Mouse (Mus musculus) MEL (cell line): ENCODE results near the gene Sgca. TPM values are rescaled to one million over a fixed set of nuclear protein-coding genes. Genes with fewer than 3 reads are reported as not detected.

ENCODE experiments used
- DNase-seq: peaks from one replicate; pipeline ENCODE4 v3.0.0; 2011; ENCODE audit warnings: low read depth, low spot score
- H3K27ac ChIP-seq: 2 replicates; pipeline ENCODE4 v1.5.1; 2012; ENCODE audit warnings: low read depth, mild to moderate bottlenecking, control low read depth, low read length, moderate library complexity; ENCODE audit not compliant: control insufficient read depth
- H3K27me3 ChIP-seq, 2 experiments: fragments of 150-350 bp in 1 of 2; sonication (generic) in 1 of 2; 2 replicates each; pipeline ENCODE4 v1.6.1; 2012; ENCODE audit warnings: low read length in 2 of 2, mild to moderate bottlenecking in 2 of 2, improper control_type of control experiment in 1 of 2, moderate library complexity in 1 of 2; ENCODE audit not compliant: insufficient read depth in 2 of 2, control insufficient read depth in 1 of 2
- H3K36me3 ChIP-seq, 2 experiments: 2 replicates each; pipeline ENCODE4 v1.6.1; 2012 to 2014; ENCODE audit warnings: low read length in 2 of 2, improper control_type of control experiment in 1 of 2, inconsistent platforms in 1 of 2, mild to moderate bottlenecking in 1 of 2; ENCODE audit not compliant: insufficient read depth in 2 of 2, control insufficient read depth in 1 of 2
- H3K4me1 ChIP-seq, 2 experiments: fragments of 150-350 bp in 1 of 2; sonication (generic) in 1 of 2; 2 replicates each; pipeline ENCODE4 v1.6.1; 2012; ENCODE audit warnings: low read length in 2 of 2, improper control_type of control experiment in 1 of 2, mild to moderate bottlenecking in 1 of 2; ENCODE audit not compliant: insufficient read depth in 2 of 2, control insufficient read depth in 1 of 2
- H3K4me3 ChIP-seq, 2 experiments: fragments of 150-350 bp in 1 of 2; sonication (generic) in 1 of 2; 2 replicates each; pipeline ENCODE4 v1.5.1; 2012; ENCODE audit warnings: low read depth in 2 of 2, low read length in 2 of 2, mild to moderate bottlenecking in 2 of 2, moderate library complexity in 2 of 2, control low read depth in 1 of 2, improper control_type of control experiment in 1 of 2; ENCODE audit not compliant: control insufficient read depth in 1 of 2, insufficient read depth in 1 of 2
- H3K79me2 ChIP-seq: 2 replicates; pipeline ENCODE4 v1.6.1; 2012; ENCODE audit warnings: mild to moderate bottlenecking, low read length, moderate library complexity; ENCODE audit not compliant: control insufficient read depth, poor library complexity, insufficient read depth
- H3K9ac ChIP-seq: 2 replicates; pipeline ENCODE4 v1.6.1; 2012; ENCODE audit warnings: low read depth, mild to moderate bottlenecking, control low read depth, low read length, moderate library complexity; ENCODE audit not compliant: control insufficient read depth, poor library complexity, severe bottlenecking
- H3K9me3 ChIP-seq: fragments of 150-350 bp; sonication (generic); replicated peaks from 2 replicates; pipeline ENCODE4 v1.6.1; 2012; ENCODE audit warnings: mild to moderate bottlenecking, low read length, improper control_type of control experiment, moderate library complexity; ENCODE audit not compliant: insufficient read depth
- CHD2 ChIP-seq: IDR thresholded peaks from 2 replicates; pipeline ENCODE4 v1.6.1; 2011; ENCODE audit warnings: low read length, improper control_type of control experiment
- CTCF ChIP-seq, 3 experiments: IDR thresholded peaks in 2 of 3; conservative IDR thresholded peaks in 1 of 3; 2 replicates each; pipeline ENCODE4 v1.5.1; 2011 to 2012; ENCODE audit warnings: low read length in 3 of 3, low read depth in 2 of 3, mild to moderate bottlenecking in 2 of 3, improper control_type of control experiment in 1 of 3, inconsistent platforms in 1 of 3, mixed read lengths in 1 of 3, moderate library complexity in 1 of 3; ENCODE audit not compliant: control insufficient read depth in 1 of 3, insufficient read depth in 1 of 3, poor library complexity in 1 of 3, severe bottlenecking in 1 of 3
- EP300 ChIP-seq, 2 experiments: IDR thresholded peaks; 2 replicates each; pipeline ENCODE4 v1.6.1; 2011; ENCODE audit warnings: improper control_type of control experiment in 2 of 2, low read length in 2 of 2, low read depth in 1 of 2, mild to moderate bottlenecking in 1 of 2
- HCFC1 ChIP-seq: IDR thresholded peaks from 2 replicates; pipeline ENCODE4 v1.6.1; 2012; ENCODE audit warnings: low read depth, mild to moderate bottlenecking, inconsistent platforms, low read length, improper control_type of control experiment, moderate library complexity
- JUND ChIP-seq: IDR thresholded peaks from 2 replicates; pipeline ENCODE4 v1.6.1; 2011; ENCODE audit warnings: low read depth, mild to moderate bottlenecking, improper control_type of control experiment, low read length
- KAT2A ChIP-seq: conservative IDR thresholded peaks from 2 replicates; pipeline ENCODE4 v1.6.1; 2012; ENCODE audit warnings: low read depth, low read length, improper control_type of control experiment, inconsistent platforms
- MYB ChIP-seq: IDR thresholded peaks from 2 replicates; pipeline ENCODE4 v1.6.1; 2011; ENCODE audit warnings: mild to moderate bottlenecking, low read depth, low read length, improper control_type of control experiment
- MYC ChIP-seq: IDR thresholded peaks from 2 replicates; pipeline ENCODE4 v1.6.1; 2011; ENCODE audit warnings: low read depth, mild to moderate bottlenecking, low read length, improper control_type of control experiment, moderate library complexity
- NRF1 ChIP-seq: IDR thresholded peaks from 2 replicates; pipeline ENCODE4 v1.6.1; 2014; ENCODE audit warnings: low read depth, mild to moderate bottlenecking, inconsistent platforms, low read length, improper control_type of control experiment, moderate library complexity; ENCODE audit not compliant: poor library complexity, insufficient read depth, severe bottlenecking
- POLR2A ChIP-seq, 2 experiments: IDR thresholded peaks; 2 replicates each; pipeline ENCODE4 v1.6.1; 2011 to 2012; ENCODE audit warnings: low read length in 2 of 2, mild to moderate bottlenecking in 2 of 2, control low read depth in 1 of 2, improper control_type of control experiment in 1 of 2, low read depth in 1 of 2, moderate library complexity in 1 of 2; ENCODE audit not compliant: control insufficient read depth in 1 of 2, insufficient read depth in 1 of 2, poor library complexity in 1 of 2
- POLR2AphosphoS5 ChIP-seq: IDR thresholded peaks from 2 replicates; pipeline ENCODE4 v1.6.1; 2012; ENCODE audit warnings: low read depth, borderline replicate concordance, mild to moderate bottlenecking, inconsistent platforms, low read length, moderate library complexity, mixed read lengths
- RAD21 ChIP-seq: IDR thresholded peaks from 2 replicates; pipeline ENCODE4 v1.6.1; 2011; ENCODE audit warnings: mild to moderate bottlenecking, low read depth, low read length, improper control_type of control experiment
- SMC3 ChIP-seq: IDR thresholded peaks from 2 replicates; pipeline ENCODE4 v1.6.1; 2011; ENCODE audit warnings: low read depth, low read length, improper control_type of control experiment
- ZKSCAN1 ChIP-seq: IDR thresholded peaks from 2 replicates; pipeline ENCODE4 v1.6.1; 2012; ENCODE audit warnings: low read depth, mild to moderate bottlenecking, inconsistent platforms, low read length, improper control_type of control experiment, moderate library complexity
- ZMIZ1 ChIP-seq: IDR thresholded peaks from 2 replicates; pipeline ENCODE4 v1.6.1; 2012; ENCODE audit warnings: low read depth, mild to moderate bottlenecking, inconsistent platforms, low read length, improper control_type of control experiment, moderate library complexity
- polyA plus RNA-seq, 2 experiments: library from polyadenylated mRNA; stranded (reverse) in 1 of 2; unstranded in 1 of 2; fragments of >175 nt in 1 of 2; fragments of >200 nt in 1 of 2; gene quantifications; 2 replicates each; pipeline versions ENCODE4 v1.2.1 to v1.2.4; 2012; ENCODE audit warnings: low replicate concordance in 2 of 2, low read depth in 1 of 2; ENCODE audit not compliant: insufficient read length in 2 of 2, insufficient read depth in 1 of 2, missing spikeins in 1 of 2
- total RNA-seq: library from RNA; depleted of rRNA; stranded (reverse); fragments of 300-350 nt; gene quantifications from 2 replicates; pipeline ENCODE4 v1.2.3, GENCODE M21; 2012

Gene Sgca
- total and polyA plus RNA-seq, 3 experiments = not detected

DNA sequence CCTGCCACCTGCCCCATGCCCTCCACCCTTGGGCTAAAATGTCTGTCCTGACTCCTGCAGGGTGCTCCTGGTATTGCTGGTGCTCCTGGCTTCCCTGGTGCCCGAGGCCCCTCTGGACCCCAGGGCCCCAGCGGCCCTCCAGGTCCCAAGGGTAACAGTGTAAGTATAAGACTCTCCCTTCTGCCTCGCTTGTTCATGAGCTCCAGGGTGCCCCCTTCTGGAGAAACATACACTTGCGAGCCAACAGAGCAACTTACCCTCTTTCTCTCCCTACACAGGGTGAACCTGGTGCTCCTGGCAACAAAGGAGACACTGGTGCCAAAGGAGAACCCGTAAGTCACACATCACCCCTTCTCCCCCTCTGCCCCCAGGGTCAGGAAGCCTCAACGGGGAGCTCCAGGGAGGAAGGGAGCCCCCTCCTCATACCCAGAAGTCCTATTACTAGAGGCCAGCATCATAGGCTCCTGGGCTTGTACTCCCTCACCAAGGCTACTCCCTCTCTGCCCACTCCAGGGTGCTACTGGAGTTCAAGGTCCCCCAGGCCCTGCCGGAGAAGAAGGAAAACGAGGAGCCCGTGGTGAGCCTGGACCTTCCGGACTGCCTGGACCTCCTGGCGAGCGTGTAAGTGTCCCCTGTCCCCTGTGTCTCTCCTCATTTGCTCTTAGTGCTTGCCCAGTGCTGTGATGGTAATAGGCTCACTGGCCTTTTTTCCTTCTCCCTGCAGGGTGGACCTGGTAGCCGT is 33.7 kb downstream of the Sgca start:
- TF ChIP-seq SMC3 (peak; percentile 61), RAD21 (no peak; the same call in 1 of the 2 replicates), NRF1 (no peak), CTCF (IDR thresholded peaks at IDR 0.05 in 2 of 3, conservative IDR thresholded peaks at IDR 0.05 in 1 of 3; ENCODE audit: control insufficient read depth in 1 of 3, insufficient read depth in 1 of 3, low read depth in 2 of 3, low read length in 3 of 3, poor library complexity in 1 of 3, severe bottlenecking in 1 of 3) (peak; percentile 60 to 78 (median 77)), KAT2A (no peak), ZKSCAN1 (no peak)
- TF ChIP-seq, all 39 proteins: peak for 2
- Histone ChIP-seq H3K36me3 (no peaks in the 10 kb centered on the region), H3K4me1 (peaks cover 0 to 11% of the 10 kb centered on the region in 2 experiments; a peak in 3 of 4 replicates), H3K79me2 (no peaks in the 10 kb centered on the region), H3K9ac (no peak overlapping the region), H3K9me3 (no peaks in the 10 kb centered on the region), H3K4me3 (no peak overlapping the region), H3K27ac (no peak overlapping the region), H3K27me3 (0 out of 4 replicates have a peak, but pooled peaks cover 0 to 1% of the 10 kb centered on the region in 2 experiments)
- peak; percentile 83 for DNase-seq

DNA sequence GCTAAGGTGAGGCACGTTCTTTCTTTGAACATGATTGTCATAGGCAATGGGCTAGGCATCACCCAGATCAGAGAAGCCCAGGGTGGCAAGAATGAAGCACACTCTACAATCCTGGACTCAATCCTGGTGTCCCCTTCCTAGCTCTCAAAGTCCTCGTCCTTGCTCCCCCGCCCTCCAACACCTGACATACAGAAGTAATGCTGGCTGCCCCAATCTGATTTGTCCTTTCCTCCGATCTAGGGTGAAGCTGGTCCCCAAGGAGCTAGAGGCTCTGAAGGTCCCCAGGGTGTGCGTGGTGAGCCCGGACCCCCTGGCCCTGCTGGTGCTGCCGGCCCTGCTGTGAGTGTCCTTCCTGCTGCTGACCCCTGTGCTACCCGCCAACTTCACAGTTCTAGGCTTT is 34.4 kb downstream of the Sgca start:
- H3K9me3 ChIP-seq = no peaks in the 10 kb centered on the region
- DNase-seq = no peak
- no peak overlapping the region for H3K9ac ChIP-seq
- H3K79me2 ChIP-seq = no peaks in the 10 kb centered on the region
- H3K4me1 ChIP-seq = peaks cover 0 to 11% of the 10 kb centered on the region in 2 experiments; a peak in 3 of 4 replicates
- H3K27ac ChIP-seq = no peak overlapping the region
- TF ChIP-seq POLR2A (IDR thresholded peaks at IDR 0.05; ENCODE audit: control insufficient read depth in 1 of 2, insufficient read depth in 1 of 2, low read depth in 1 of 2, low read length in 2 of 2, poor library complexity in 1 of 2) = no peak
- TF ChIP-seq POLR2AphosphoS5 = no peak
- TF ChIP-seq CHD2 = no peak
- TF ChIP-seq EP300 (IDR thresholded peaks at IDR 0.05; ENCODE audit: low read depth in 1 of 2, low read length in 2 of 2) = no peak
- TF ChIP-seq JUND = no peak
- TF ChIP-seq MYC = no peak
- no peak for TF ChIP-seq ZMIZ1
- TF ChIP-seq HCFC1 = no peak
- no peak for TF ChIP-seq MYB
- H3K36me3 ChIP-seq = no peaks in the 10 kb centered on the region
- 0 out of 4 replicates have a peak, but pooled peaks cover 0 to 1% of the 10 kb centered on the region in 2 experiments for H3K27me3 ChIP-seq
- H3K4me3 ChIP-seq = peak overlapping the region; percentile 54 to 78; a peak in 3 of 4 replicates
